Mouse (Mus musculus): ENCODE measurements around the gene Tshz3. TPM values are rescaled to one million over a fixed set of nuclear protein-coding genes. Genes with fewer than 3 reads are reported as not detected.

The Tshz3 gene
- total and polyA plus RNA-seq, 3 experiments, result 1.8 to 4.3 (median 3.5) TPM

DNA sequence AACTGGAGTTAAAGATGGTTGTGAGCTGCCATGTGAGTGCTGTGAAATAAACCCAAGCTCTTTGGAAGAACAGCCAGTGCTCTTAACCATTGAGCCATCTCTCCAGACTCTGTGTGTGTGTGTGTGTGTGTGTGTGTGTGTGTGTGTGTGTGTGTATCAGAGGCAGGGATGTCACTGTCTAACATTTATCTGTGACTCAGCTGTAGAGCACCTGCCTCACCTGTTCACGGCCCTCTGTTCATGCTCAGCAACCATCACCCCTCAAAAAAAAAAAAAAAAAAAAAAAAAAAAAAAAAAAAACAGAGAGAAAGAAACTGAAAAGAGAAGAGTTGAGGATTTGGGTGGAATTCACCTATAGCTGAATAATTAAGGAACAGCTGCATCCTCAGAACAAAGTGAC is 10.4 kb upstream of the Tshz3 start:
- Histone ChIP-seq H3K27ac (no peak overlapping the region), H3K9ac (ENCODE audit: low read depth, low read length) (no peak overlapping the region), H3K4me1 (ENCODE audit: control insufficient read depth, insufficient read depth, low read length) (peaks cover 1% of the 10 kb centered on the region), H3K4me3 (no peak overlapping the region), H3K79me2 (replicated peaks; ENCODE audit: control insufficient read depth, insufficient read depth, low read length) (no peaks in the 10 kb centered on the region), H3K27me3 (ENCODE audit: control insufficient read depth, insufficient read depth, low read length) (peaks cover 2% of the 10 kb centered on the region; the same call in 1 of the 2 replicates), H3K36me3 (ENCODE audit: control insufficient read depth, insufficient read depth, low read length) (no peaks in the 10 kb centered on the region)
- 95% methylated on average over 1 of the region's 1 CpGs for WGBS
- intact Hi-C loops (cut with DNase I), result loop anchor here (10.0 kb wide), 1 partner anchor 287 kb away; no protein-coding TSS in a partner anchor
- TF ChIP-seq EP300 (IDR thresholded peaks at IDR 0.05; ENCODE audit: insufficient read depth, low read depth, low read length) (no peak), POLR2A (IDR thresholded peaks at IDR 0.05; ENCODE audit: insufficient read depth, low read depth, low read length) (no peak), CTCF (IDR thresholded peaks at IDR 0.05) (no peak)
- no peak for DNase-seq

DNA sequence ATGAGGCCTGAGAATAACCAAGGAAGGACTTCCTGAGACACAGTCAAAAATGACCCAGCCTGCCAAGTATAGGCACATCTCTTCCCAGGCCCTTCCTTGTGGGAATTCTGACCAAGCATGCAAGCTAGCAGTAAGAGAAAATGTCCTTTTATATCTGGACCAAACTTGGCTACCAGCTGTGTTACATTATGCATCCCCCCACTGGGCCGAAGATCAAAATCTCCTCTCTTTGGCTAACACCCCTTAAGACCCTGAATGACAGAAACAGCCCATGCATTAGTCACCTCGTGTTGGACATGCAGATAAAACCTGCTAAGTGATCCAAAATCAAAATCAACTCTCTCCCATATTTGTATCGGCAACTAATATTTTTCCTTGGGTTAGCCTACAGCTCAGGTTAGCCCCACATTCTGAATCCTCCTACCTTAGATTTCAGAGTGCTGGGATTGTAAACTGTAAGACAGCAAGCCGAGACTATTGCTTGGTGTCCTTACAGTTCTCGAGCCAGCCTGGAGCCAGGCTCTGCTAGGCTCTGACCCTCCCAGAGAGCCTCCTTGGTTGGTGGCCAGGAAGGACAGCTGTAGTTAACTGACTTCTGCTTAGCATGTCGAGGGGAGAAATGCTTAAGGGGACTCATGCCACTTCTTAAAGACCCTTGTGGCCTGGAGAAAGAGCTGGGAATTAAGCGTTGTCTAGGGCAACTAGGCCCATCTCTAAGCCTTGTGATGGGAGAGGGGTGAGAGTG is 8.7 kb upstream of the Tshz3 start:
- H3K79me2 ChIP-seq (replicated peaks; ENCODE audit: control insufficient read depth, insufficient read depth, low read length), result no peaks in the 10 kb centered on the region
- no peaks in the 10 kb centered on the region for H3K36me3 ChIP-seq (ENCODE audit: control insufficient read depth, insufficient read depth, low read length)
- 54% methylated on average over 7 of the region's 7 CpGs for WGBS
- DNase-seq, result peak; percentile 47 to 51
- H3K4me1 ChIP-seq (ENCODE audit: control insufficient read depth, insufficient read depth, low read length), result peaks cover 1% of the 10 kb centered on the region
- intact Hi-C loops (cut with DNase I), result loop anchor here (10.0 kb wide), 1 partner anchor 286 kb away; no protein-coding TSS in a partner anchor
- no peak overlapping the region for H3K4me3 ChIP-seq
- TF ChIP-seq EP300 (IDR thresholded peaks at IDR 0.05; ENCODE audit: insufficient read depth, low read depth, low read length) (no peak), CTCF (IDR thresholded peaks at IDR 0.05) (no peak), POLR2A (IDR thresholded peaks at IDR 0.05; ENCODE audit: insufficient read depth, low read depth, low read length) (no peak)
- H3K27ac ChIP-seq, result no peak overlapping the region
- H3K9ac ChIP-seq (ENCODE audit: low read depth, low read length), result no peak overlapping the region
- peaks cover 7% of the 10 kb centered on the region; the same call in 1 of the 2 replicates for H3K27me3 ChIP-seq (ENCODE audit: control insufficient read depth, insufficient read depth, low read length)

DNA sequence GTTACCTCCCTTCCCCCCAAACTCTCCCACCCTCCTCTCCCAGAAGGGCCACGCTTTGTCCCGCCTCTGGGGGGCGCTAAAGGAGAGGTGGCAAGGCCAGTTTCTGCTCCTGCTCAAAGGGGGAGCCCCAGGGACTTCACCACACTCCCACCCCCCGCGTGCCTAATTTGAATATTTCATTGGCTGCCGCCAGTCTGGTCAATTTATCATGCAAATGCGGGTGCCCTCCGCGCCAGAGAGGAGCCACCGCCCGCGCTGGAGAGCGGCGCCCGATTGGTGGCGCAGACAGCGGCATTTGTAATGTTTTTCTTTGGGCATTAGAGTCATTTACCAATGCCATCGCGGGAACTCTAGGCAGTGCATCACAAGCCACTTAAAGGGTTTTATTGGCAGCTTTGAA is 7.4 kb upstream of the Tshz3 start:
- WGBS, result 11% methylated on average over 19 of the region's 19 CpGs
- H3K27me3 ChIP-seq (ENCODE audit: control insufficient read depth, insufficient read depth, low read length), result peaks cover 11% of the 10 kb centered on the region
- peaks cover 3% of the 10 kb centered on the region for H3K4me1 ChIP-seq (ENCODE audit: control insufficient read depth, insufficient read depth, low read length)
- TF ChIP-seq CTCF (IDR thresholded peaks at IDR 0.05) (peak; percentile 69), EP300 (IDR thresholded peaks at IDR 0.05; ENCODE audit: insufficient read depth, low read depth, low read length) (no peak)
- H3K36me3 ChIP-seq (ENCODE audit: control insufficient read depth, insufficient read depth, low read length), result no peaks in the 10 kb centered on the region
- H3K79me2 ChIP-seq (replicated peaks; ENCODE audit: control insufficient read depth, insufficient read depth, low read length), result no peaks in the 10 kb centered on the region
- no peak overlapping the region; the same call in 1 of the 2 replicates for H3K4me3 ChIP-seq
- no peak overlapping the region for H3K27ac ChIP-seq
- H3K9ac ChIP-seq (ENCODE audit: low read depth, low read length), result no peak overlapping the region
- DNase-seq, result peak in 1 of 2 experiments; percentile 45
- intact Hi-C loops (cut with DNase I), result no loop called here

DNA sequence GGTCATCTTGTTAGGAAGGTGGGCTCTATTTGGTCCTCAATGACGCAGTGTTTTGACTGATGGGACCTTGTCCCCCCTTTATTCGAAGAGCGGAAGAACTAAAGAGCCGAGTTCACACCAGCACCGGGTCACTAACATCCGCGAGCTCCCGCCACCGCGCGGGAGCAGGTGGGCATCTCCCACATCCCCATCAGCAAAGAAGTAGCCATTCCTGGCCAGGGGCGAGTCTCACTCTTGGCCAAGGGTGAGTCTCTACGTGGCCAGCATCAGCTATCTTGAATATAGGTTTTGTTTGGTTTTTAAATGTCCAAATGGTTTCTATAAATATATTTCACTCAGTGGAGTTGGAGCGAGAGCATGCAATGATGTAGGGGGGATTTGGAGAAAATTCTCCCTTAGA is 6.3 kb upstream of the Tshz3 start:
- Histone ChIP-seq H3K27ac (no peak overlapping the region), H3K79me2 (replicated peaks; ENCODE audit: control insufficient read depth, insufficient read depth, low read length) (no peaks in the 10 kb centered on the region), H3K4me1 (ENCODE audit: control insufficient read depth, insufficient read depth, low read length) (peaks cover 3% of the 10 kb centered on the region), H3K27me3 (ENCODE audit: control insufficient read depth, insufficient read depth, low read length) (peaks cover 14% of the 10 kb centered on the region), H3K9ac (ENCODE audit: low read depth, low read length) (no peak overlapping the region), H3K36me3 (ENCODE audit: control insufficient read depth, insufficient read depth, low read length) (no peaks in the 10 kb centered on the region), H3K4me3 (no peak overlapping the region)
- TF ChIP-seq EP300 (IDR thresholded peaks at IDR 0.05; ENCODE audit: insufficient read depth, low read depth, low read length), result no peak
- TF ChIP-seq CTCF (IDR thresholded peaks at IDR 0.05), result no peak
- TF ChIP-seq POLR2A (IDR thresholded peaks at IDR 0.05; ENCODE audit: insufficient read depth, low read depth, low read length), result no peak
- WGBS, result 7% methylated on average over 14 of the region's 14 CpGs
- intact Hi-C loops (cut with DNase I), result no loop called here
- DNase-seq, result no peak

DNA sequence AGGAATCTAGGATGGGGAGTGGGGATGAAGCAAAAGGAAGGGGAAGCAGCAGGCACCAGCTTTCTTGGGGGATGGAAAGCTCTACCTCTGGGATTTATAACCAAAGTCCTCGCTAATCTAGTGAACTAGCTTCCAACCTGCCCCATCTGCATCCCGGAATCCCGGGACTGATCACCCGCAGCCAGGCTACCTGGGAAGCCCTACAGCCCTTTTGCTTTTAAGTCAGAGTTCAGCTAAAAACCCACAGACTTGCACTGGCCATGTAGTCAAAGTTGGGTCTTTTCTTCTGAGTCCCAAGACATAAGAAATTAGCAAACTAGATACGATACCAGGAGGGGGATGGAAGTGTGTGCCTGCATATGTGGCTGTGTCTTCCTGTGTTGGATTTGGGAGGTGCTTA is 5.5 kb upstream of the Tshz3 start:
- no peak for TF ChIP-seq POLR2A (IDR thresholded peaks at IDR 0.05; ENCODE audit: insufficient read depth, low read depth, low read length)
- TF ChIP-seq EP300 (IDR thresholded peaks at IDR 0.05; ENCODE audit: insufficient read depth, low read depth, low read length), result no peak
- no peak for TF ChIP-seq CTCF (IDR thresholded peaks at IDR 0.05)
- Histone ChIP-seq H3K4me1 (ENCODE audit: control insufficient read depth, insufficient read depth, low read length) (peaks cover 3% of the 10 kb centered on the region), H3K9ac (ENCODE audit: low read depth, low read length) (no peak overlapping the region), H3K36me3 (ENCODE audit: control insufficient read depth, insufficient read depth, low read length) (no peaks in the 10 kb centered on the region), H3K79me2 (replicated peaks; ENCODE audit: control insufficient read depth, insufficient read depth, low read length) (no peaks in the 10 kb centered on the region), H3K27me3 (ENCODE audit: control insufficient read depth, insufficient read depth, low read length) (peaks cover 14% of the 10 kb centered on the region), H3K4me3 (no peak overlapping the region), H3K27ac (no peak overlapping the region)
- intact Hi-C loops (cut with DNase I), result no loop called here
- 20% methylated on average over 5 of the region's 5 CpGs for WGBS
- DNase-seq, result no peak

DNA sequence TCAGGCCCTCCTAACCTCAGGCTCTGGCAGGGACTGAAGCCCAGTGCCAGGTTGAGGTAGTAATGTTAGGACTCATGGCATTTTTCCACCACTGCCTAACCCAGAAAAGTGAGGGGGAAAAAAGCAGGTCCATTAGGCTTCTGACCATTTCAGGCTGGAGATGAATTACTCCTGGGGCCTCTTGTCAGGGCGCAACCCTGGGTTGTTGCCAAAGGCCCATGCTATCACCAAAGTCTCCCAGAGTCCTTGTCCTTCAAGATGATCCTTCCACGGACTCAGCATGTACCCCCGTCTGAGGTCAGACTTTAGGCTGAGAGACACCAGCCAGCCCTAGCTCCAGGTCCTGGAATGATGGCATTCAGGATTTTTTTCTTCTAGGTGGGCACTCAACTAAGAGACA is 4.8 kb upstream of the Tshz3 start:
- 63% methylated on average over 3 of the region's 3 CpGs for WGBS
- H3K27me3 ChIP-seq (ENCODE audit: control insufficient read depth, insufficient read depth, low read length), result peaks cover 14% of the 10 kb centered on the region

More for the DNA sequence above, 4.8 kb upstream of the Tshz3 start:
- DNase-seq, result no peak
- no peak overlapping the region for H3K9ac ChIP-seq (ENCODE audit: low read depth, low read length)
- H3K4me3 ChIP-seq, result no peak overlapping the region
- TF ChIP-seq POLR2A (IDR thresholded peaks at IDR 0.05; ENCODE audit: insufficient read depth, low read depth, low read length) (no peak), EP300 (IDR thresholded peaks at IDR 0.05; ENCODE audit: insufficient read depth, low read depth, low read length) (no peak), CTCF (IDR thresholded peaks at IDR 0.05) (no peak)
- H3K27ac ChIP-seq, result no peak overlapping the region
- no peaks in the 10 kb centered on the region for H3K79me2 ChIP-seq (replicated peaks; ENCODE audit: control insufficient read depth, insufficient read depth, low read length)
- H3K4me1 ChIP-seq (ENCODE audit: control insufficient read depth, insufficient read depth, low read length), result peaks cover 3% of the 10 kb centered on the region
- H3K36me3 ChIP-seq (ENCODE audit: control insufficient read depth, insufficient read depth, low read length), result no peaks in the 10 kb centered on the region
- intact Hi-C loops (cut with DNase I), result no loop called here

Data from heart, adult 2 months (tissue).